Mouse (Mus musculus): Measurements from ENCODE around the gene Svop.

- TF ChIP-seq POLR2A (IDR thresholded peaks at IDR 0.05; ENCODE audit: borderline replicate concordance, extremely low read depth, low read depth, low read length): peak; percentile 42; the same call in 1 of the 2 replicates
- TF ChIP-seq CTCF (IDR thresholded peaks at IDR 0.05; ENCODE audit: insufficient read depth, low read length): no peak
Measured at GRCm38 (mm10) chr5:114099709-114100389, 8.5 kb upstream of the Svop start.

Data from lung, adult 2 months (tissue).